Mouse (Mus musculus): ENCODE measurements at regions not wholly inside any gene's neighbourhood (a gene's known extent, or its start where the extent isn't known, plus 50 kb on each side); places are given as distances from the start of the nearest gene placed in this dataset.

- H3K27me3 ChIP-seq (ENCODE audit: control insufficient read depth, insufficient read depth, low read length), result no peaks in the 10 kb centered on the region
- no peaks in the 10 kb centered on the region for H3K9me3 ChIP-seq (ENCODE audit: control insufficient read depth, low read length)
- WGBS, result 49% methylated on average over 3 of the region's 3 CpGs
- DNase-seq (ENCODE audit: low spot score) (no peak), ATAC-seq (ENCODE audit: low FRiP score) (no peak)
- H3K4me2 ChIP-seq (replicated peaks), result no peak overlapping the region
- no peaks in the 10 kb centered on the region for H3K36me3 ChIP-seq (replicated peaks; ENCODE audit: control insufficient read depth, insufficient read depth)
- H3K27ac ChIP-seq, result no peak overlapping the region
- no peak overlapping the region for H3K4me3 ChIP-seq (replicated peaks; ENCODE audit: low read length)
- no peaks in the 10 kb centered on the region for H3K4me1 ChIP-seq (replicated peaks; ENCODE audit: control insufficient read depth, insufficient read depth, low read length)
- no peak overlapping the region for H3K9ac ChIP-seq
Measured at GRCm38 (mm10) chr2:134275881-134276280, 278.3 kb downstream of the Hao1 start.

GRCm38 (mm10) chr2:134268466-134268865 is 285.7 kb downstream of the Hao1 start:
- Histone ChIP-seq H3K36me3 (replicated peaks; ENCODE audit: control insufficient read depth, insufficient read depth) (no peaks in the 10 kb centered on the region), H3K27ac (no peak overlapping the region), H3K4me2 (replicated peaks) (no peak overlapping the region), H3K4me1 (replicated peaks; ENCODE audit: control insufficient read depth, insufficient read depth, low read length) (no peaks in the 10 kb centered on the region), H3K4me3 (replicated peaks; ENCODE audit: low read length) (no peak overlapping the region), H3K9me3 (ENCODE audit: control insufficient read depth, low read length) (no peaks in the 10 kb centered on the region), H3K9ac (no peak overlapping the region), H3K27me3 (ENCODE audit: control insufficient read depth, insufficient read depth, low read length) (no peaks in the 10 kb centered on the region)
- ATAC-seq (ENCODE audit: low FRiP score) (no peak), DNase-seq (ENCODE audit: low spot score) (no peak)
- 55% methylated on average over 2 of the region's 2 CpGs for WGBS

Measured in hindbrain, embryonic 14.5 days (tissue).